Mouse (Mus musculus) megakaryocyte, embryonic 14.5 days (primary cell): ENCODE results near the gene 2010111I01Rik. TPM values are rescaled to one million over a fixed set of nuclear protein-coding genes. Genes with fewer than 3 reads are reported as not detected.

Source experiments
- H3K27me3 ChIP-seq: replicated peaks from 2 replicates; pipeline ENCODE3; 2012; ENCODE audit warnings: inconsistent platforms
- H3K36me3 ChIP-seq: replicated peaks from 2 replicates; pipeline ENCODE3; 2012; ENCODE audit warnings: low read length, inconsistent platforms, mixed read lengths
- H3K4me1 ChIP-seq: 2 replicates; pipeline ENCODE4 v1.6.1; 2012; ENCODE audit warnings: inconsistent platforms
- H3K4me3 ChIP-seq: replicated peaks from 2 replicates; pipeline ENCODE3; 2012; ENCODE audit warnings: moderate library complexity, mild to moderate bottlenecking, inconsistent platforms
- H3K9me3 ChIP-seq: 2 replicates; pipeline ENCODE4 v1.6.1; 2012; ENCODE audit warnings: inconsistent platforms
- FLI1 ChIP-seq: IDR thresholded peaks from 2 replicates; pipeline ENCODE4 v1.6.1; 2012; ENCODE audit warnings: low read length, inconsistent platforms, mixed read lengths
- GATA1 ChIP-seq: IDR thresholded peaks from 3 replicates; pipeline ENCODE4 v1.6.1; 2012; ENCODE audit warnings: mixed read lengths, low read length, inconsistent platforms, borderline replicate concordance
- polyA plus RNA-seq: library from polyadenylated mRNA; stranded (reverse); fragments of >175 nt; gene quantifications from 2 replicates; pipeline ENCODE4 v1.2.3, GENCODE M21; 2012; ENCODE audit warnings: low replicate concordance; ENCODE audit not compliant: insufficient read depth

The 2010111I01Rik gene
- polyA plus RNA-seq, 1 experiment = 46.5 TPM

DNA sequence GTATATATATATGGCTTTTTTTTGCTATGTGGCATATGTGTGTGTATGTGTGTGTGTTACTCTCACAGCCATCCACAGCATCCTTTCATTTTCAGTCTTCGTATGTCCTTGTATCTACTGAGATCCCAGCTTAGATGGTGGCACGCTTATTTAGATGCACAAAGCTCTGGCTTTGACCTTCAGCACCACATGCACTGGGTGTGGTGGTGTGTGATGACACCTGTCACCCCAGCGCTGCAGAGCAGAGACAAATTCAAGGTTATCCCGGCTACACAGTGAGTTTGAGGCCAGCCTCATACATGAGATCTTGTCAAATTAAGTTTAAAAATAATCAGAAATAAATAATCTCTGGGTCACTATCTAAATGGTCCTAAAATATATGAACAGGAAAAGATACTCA, 391.4 kb downstream of the 2010111I01Rik start:
- no peaks in the 10 kb centered on the region for H3K36me3 ChIP-seq
- peaks cover 12% of the 10 kb centered on the region for H3K4me1 ChIP-seq
- no peak for TF ChIP-seq GATA1
- TF ChIP-seq FLI1 = no peak
- H3K9me3 ChIP-seq = no peaks in the 10 kb centered on the region
- H3K27me3 ChIP-seq = peaks cover 42% of the 10 kb centered on the region
- no peak overlapping the region for H3K4me3 ChIP-seq

DNA sequence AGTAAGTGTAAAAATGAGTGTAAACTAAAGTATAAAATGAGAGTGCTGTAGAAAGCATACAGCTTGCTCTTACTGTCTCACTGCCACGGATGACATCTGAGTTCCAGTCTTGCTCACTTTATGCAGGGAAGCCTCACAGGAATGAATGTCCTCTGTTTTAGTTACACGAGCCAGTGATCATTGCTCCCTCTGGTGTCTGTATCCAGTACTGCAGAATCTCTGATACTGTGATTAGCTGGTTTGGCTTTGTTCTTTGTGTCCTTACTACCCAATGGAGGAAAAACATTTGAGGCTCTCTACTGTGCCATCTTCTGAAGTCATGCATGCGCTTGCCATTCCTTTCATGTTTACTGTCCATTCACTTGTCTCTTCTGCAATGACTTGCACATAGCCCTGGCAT, 391.9 kb downstream of the 2010111I01Rik start:
- Histone ChIP-seq H3K9me3 (no peaks in the 10 kb centered on the region), H3K4me3 (no peak overlapping the region), H3K27me3 (peaks cover 41% of the 10 kb centered on the region), H3K36me3 (no peaks in the 10 kb centered on the region), H3K4me1 (peaks cover 17% of the 10 kb centered on the region)
- TF ChIP-seq FLI1 (no peak), GATA1 (no peak)

DNA sequence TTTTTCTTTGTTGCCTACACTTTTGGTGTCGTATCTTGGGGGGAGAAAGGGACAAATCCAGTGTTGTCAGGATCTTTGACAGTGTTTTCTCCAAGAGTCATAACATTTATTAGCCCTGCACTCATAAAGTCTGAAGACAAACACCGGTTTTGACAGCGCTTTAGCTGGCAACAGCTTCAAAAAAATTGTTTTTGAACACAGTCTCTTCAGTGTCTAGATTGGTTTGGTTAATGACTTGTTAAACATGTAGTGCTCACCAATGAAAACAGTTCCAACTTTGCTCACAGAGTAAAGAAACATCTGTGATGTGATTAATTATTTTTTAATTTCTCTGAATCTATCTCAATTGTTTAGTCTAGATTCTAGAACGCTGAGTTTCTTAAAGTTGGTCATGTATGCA, 394.7 kb downstream of the 2010111I01Rik start:
- Histone ChIP-seq H3K4me1 (peaks cover 40% of the 10 kb centered on the region), H3K4me3 (no peak overlapping the region), H3K27me3 (peaks cover 55% of the 10 kb centered on the region), H3K9me3 (no peaks in the 10 kb centered on the region), H3K36me3 (no peaks in the 10 kb centered on the region)
- TF ChIP-seq FLI1 = no peak
- TF ChIP-seq GATA1 = no peak

DNA sequence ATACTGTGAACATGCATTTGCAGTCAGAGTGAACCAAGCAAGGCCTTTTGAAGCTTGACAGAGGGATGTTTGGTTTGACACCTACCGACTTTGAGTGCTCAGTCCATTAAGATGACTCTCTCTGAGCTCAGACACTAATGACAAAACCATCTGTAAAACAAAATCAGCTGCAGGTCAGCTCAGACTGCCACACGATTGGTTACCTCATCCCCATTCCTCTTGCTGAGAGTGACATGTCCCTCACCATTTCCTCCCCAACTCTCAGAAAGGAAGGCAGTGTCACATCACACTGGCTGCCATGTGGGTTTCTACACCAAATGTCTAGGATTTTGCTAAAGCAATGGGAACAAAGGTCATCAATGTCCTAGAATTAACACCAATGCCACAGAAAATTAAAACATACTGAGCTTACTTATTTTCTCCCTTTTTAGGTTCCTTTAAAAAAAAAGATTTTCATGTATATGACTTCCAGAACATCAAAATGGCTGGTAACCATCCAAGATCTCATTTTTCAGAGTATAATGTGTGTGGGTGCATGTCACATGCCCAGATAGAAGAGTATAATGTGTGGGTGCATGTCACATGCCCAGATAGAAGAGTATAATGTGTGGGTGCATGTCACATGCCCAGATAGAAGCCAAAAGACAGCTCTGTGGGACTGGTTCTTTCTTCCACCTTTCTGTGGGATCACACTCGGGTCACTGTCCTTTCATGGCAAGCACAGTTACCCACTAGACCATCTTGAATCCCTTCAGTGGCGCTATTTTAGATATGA, 395.6 kb downstream of the 2010111I01Rik start:
- Histone ChIP-seq H3K4me3 (no peak overlapping the region), H3K27me3 (peaks cover 55% of the 10 kb centered on the region), H3K36me3 (no peaks in the 10 kb centered on the region), H3K4me1 (peaks cover 40% of the 10 kb centered on the region), H3K9me3 (no peaks in the 10 kb centered on the region)
- TF ChIP-seq FLI1 (no peak), GATA1 (no peak)

DNA sequence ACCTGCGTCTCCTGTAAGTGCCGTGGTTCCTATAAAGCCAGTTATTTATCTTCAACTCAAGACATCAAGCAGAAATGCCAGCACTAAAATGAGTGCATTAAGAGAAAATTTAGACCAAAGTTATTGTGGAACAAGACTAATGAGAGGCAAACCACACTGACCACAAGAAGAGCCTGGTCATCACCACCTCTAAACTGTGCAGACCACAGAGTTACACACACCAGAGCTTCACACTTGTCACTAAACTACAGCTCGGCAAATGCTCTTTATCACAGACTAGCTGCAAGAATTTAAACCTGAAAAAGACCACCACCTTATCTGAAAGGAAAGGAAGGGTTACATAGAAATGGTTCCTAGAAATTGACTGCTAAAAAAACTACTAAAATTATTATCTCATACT, 397.1 kb downstream of the 2010111I01Rik start:
- TF ChIP-seq FLI1 = no peak
- no peak for TF ChIP-seq GATA1
- Histone ChIP-seq H3K4me3 (no peak overlapping the region), H3K36me3 (no peaks in the 10 kb centered on the region), H3K9me3 (no peaks in the 10 kb centered on the region), H3K4me1 (peaks cover 40% of the 10 kb centered on the region), H3K27me3 (peaks cover 64% of the 10 kb centered on the region)

DNA sequence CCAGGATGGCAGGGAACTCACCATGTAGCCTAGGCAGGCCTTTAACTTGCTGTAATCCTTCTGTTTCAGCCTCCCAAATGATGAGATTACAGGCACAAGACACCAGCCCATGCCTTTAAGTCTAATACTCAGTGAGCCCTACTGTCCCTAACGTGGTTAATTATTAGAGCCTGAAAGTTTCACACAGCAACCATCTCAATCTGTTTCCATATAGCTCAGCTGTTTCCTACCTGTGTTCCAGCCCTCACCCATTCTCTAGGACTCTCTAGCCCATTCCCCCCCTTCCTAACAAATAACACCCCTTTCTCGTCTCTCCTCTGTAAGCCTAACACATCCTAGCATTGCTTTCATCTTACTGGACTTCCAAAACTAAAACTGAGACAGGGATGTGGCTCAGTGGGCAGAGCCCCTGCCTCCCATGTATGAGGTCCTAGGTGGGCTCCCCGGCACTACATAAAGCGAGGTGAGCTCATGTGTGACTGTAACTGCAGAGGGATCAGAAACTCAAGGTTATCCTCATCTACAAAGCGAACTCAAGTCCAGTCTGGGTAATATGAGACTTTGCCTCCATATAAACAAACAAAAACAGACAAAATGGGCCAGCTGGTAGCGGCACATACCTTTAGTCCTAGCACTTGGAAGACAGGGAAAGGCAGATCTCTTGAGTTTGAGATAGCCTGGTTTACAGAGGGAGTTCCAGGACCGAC, 408.9 kb downstream of the 2010111I01Rik start:
- H3K9me3 ChIP-seq = no peaks in the 10 kb centered on the region
- H3K4me1 ChIP-seq = no peaks in the 10 kb centered on the region
- H3K36me3 ChIP-seq = no peaks in the 10 kb centered on the region
- no peak overlapping the region for H3K4me3 ChIP-seq
- no peak for TF ChIP-seq GATA1
- no peak for TF ChIP-seq FLI1
- peaks cover 19% of the 10 kb centered on the region for H3K27me3 ChIP-seq

Other genes with a start within 250 kb of the 2010111I01Rik start
- gene Platr25, start 204.2 kb upstream of the 2010111I01Rik start, polyA plus RNA-seq = not detected in 2 replicates
- gene Gm5141, start 179.1 kb upstream of the 2010111I01Rik start, polyA plus RNA-seq = not detected in 2 replicates
- not detected in 2 replicates for gene Fbp2, start 106.5 kb upstream of the 2010111I01Rik start, polyA plus RNA-seq
- not detected in 2 replicates for gene Fbp1, start 76.6 kb upstream of the 2010111I01Rik start, polyA plus RNA-seq